14 mouse cellular contexts compared by ENCODE assay signal in genomic region chr10:124227061-124227460, GRCm38 (mm10).
"Had no signal": no experiment of that assay in that cellular context is flagged by ENCODE, and none has a peak within 500 bp of the region (broad histone marks: within the 10 kb centered on the region; RNA-seq: fewer than 3 reads in every experiment).

No protein-coding gene starts in this region.

- H3K4me2 ChIP-seq: lung, embryonic 14.5 days; midbrain, embryonic 13.5 days; midbrain, embryonic 15.5 days; neural tube, embryonic 12.5 days; stomach, embryonic 15.5 days had no signal

- H3K4me1 ChIP-seq: midbrain, embryonic 10.5 days; midbrain, embryonic 13.5 days; midbrain, embryonic 15.5 days; neural tube, embryonic 12.5 days; stomach, embryonic 15.5 days had no signal

- H3K9ac ChIP-seq: lung, embryonic 14.5 days; midbrain, embryonic 13.5 days; midbrain, embryonic 15.5 days; neural tube, embryonic 12.5 days; stomach, embryonic 15.5 days had no signal

- H3K4me3 ChIP-seq: midbrain, embryonic 10.5 days; midbrain, embryonic 13.5 days; midbrain, embryonic 15.5 days; neural tube, embryonic 12.5 days; stomach, embryonic 15.5 days had no signal

- ATAC-seq: midbrain, embryonic 13.5 days; midbrain, embryonic 15.5 days had no signal

- H3K27ac ChIP-seq: midbrain, embryonic 10.5 days; midbrain, embryonic 13.5 days; midbrain, embryonic 15.5 days; neural tube, embryonic 12.5 days; stomach, embryonic 15.5 days; stomach, postnatal 0 days had no signal

- H3K27me3 ChIP-seq: midbrain, embryonic 13.5 days; midbrain, embryonic 15.5 days; neural tube, embryonic 12.5 days; stomach, embryonic 15.5 days had no signal

- DNase-seq: lung, adult 18-20 months; lung, embryonic 14.5 days; lung, postnatal 10 days; lung, postnatal 4 days; right cerebral cortex, postnatal 14 days; thymus, adult 2 months; thymus, postnatal 25 days; thymus, postnatal 4 days had no signal

- H3K36me3 ChIP-seq: midbrain, embryonic 10.5 days; midbrain, embryonic 13.5 days; midbrain, embryonic 15.5 days; neural tube, embryonic 12.5 days; stomach, embryonic 15.5 days had no signal

- H3K9me3 ChIP-seq: midbrain, embryonic 10.5 days; midbrain, embryonic 13.5 days; midbrain, embryonic 15.5 days; neural tube, embryonic 12.5 days; stomach, embryonic 15.5 days had no signal
